Mouse (Mus musculus): ENCODE data around the gene Atp8a2. TPM values are rescaled to one million over a fixed set of nuclear protein-coding genes. Genes with fewer than 3 reads are reported as not detected.

Gene Atp8a2
- 6.1 and 9.0 TPM in 2 replicates for polyA plus RNA-seq (2016; fragmentation: Nextera tagmentation; extraction: Ambion mirVana)

DNA sequence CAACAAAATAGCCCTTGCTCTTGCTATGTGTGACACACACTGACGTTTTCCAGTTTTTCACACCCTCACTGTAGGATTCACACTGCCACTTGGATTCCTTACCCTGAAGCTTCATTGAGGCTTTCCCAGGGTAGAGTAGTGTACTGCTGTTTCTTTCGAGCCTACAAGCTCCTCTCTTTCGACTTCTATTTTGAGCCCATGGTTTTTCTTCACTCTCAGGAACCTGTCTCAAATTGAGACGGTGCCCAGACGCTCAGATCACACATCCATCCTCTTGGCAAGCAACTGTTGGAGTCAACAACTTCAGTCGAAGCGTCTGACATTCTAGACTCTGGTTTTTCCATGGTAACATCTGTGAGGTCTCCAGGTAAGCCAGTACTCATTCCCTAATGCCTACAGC, at the start of gene Atp8a2:
Gene Atp8a2 (minus strand): TSS at position 296 of the 400 bp plus-strand sequence.
- Histone ChIP-seq H3K9ac (no peak within 1 kb of the TSS), H3K4me2 (replicated peaks) (no peak within 1 kb of the TSS), H3K36me3 (no peaks in the 10 kb centered on the region), H3K9me3 (no peaks in the 10 kb centered on the region), H3K4me1 (no peaks in the 10 kb centered on the region), H3K27ac (no peak within 1 kb of the TSS), H3K27me3 (no peaks in the 10 kb centered on the region), H3K4me3 (no peak within 1 kb of the TSS)
- no peak for ATAC-seq (ENCODE audit: insufficient number of reproducible peaks, insufficient read depth, low FRiP score, low TSS enrichment)
- WGBS, result 81% methylated on average over 7 of the region's 7 CpGs

DNA sequence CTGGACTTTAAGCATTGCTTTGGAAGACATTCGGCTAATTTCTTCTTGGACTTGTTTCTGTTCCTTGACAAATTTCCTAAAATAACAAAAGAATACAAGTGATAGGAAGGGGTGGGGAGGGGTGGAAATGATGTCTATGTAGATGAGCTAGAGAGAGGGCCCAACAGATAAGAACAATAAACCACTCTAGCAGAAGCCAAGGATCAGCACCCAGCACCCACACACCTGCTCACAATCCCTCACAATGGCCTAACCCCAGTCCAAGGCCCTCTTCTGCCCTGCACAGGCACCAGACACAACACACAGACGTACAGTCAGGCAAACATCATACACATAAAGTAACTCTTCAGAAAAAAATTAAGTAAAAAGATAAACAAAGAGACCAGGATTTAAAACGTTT, 41.6 kb upstream of the Atp8a2 start:
- no peak overlapping the region for H3K4me3 ChIP-seq
- no peak for ATAC-seq (ENCODE audit: insufficient number of reproducible peaks, insufficient read depth, low FRiP score, low TSS enrichment)
- no peak overlapping the region for H3K4me2 ChIP-seq (replicated peaks)
- peaks cover 46% of the 10 kb centered on the region for H3K36me3 ChIP-seq
- H3K27ac ChIP-seq, result no peak overlapping the region
- no peaks in the 10 kb centered on the region for H3K9me3 ChIP-seq
- no peaks in the 10 kb centered on the region for H3K27me3 ChIP-seq
- WGBS, result 84% methylated on average over 3 of the region's 3 CpGs
- no peaks in the 10 kb centered on the region for H3K4me1 ChIP-seq
- H3K9ac ChIP-seq, result no peak overlapping the region

DNA sequence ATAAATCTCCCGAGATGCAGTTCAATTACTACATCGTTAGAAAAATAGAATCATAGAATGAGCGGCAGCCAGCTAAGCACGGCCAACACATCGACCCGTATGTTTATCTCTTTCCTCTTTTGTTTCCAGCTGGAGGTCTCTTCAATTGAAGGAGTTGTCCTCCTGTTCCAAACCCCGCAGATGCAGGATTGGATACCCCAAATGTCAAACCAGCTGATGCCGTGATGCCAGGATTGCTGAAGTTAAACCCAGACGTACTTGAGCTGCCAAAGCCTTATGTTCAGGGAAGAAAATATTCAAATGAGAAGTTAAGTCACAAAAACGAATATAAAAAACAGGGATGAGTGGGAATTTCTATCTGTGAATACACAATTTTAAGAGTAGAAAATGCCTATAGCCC, 22.9 kb upstream of the Atp8a2 start:
- Histone ChIP-seq H3K4me1 (no peaks in the 10 kb centered on the region), H3K36me3 (peaks cover 27% of the 10 kb centered on the region), H3K27ac (no peak overlapping the region), H3K9me3 (no peaks in the 10 kb centered on the region), H3K4me2 (replicated peaks) (no peak overlapping the region), H3K27me3 (no peaks in the 10 kb centered on the region), H3K9ac (no peak overlapping the region), H3K4me3 (no peak overlapping the region)
- no peak for ATAC-seq (ENCODE audit: insufficient number of reproducible peaks, insufficient read depth, low FRiP score, low TSS enrichment)
- WGBS, result 90% methylated on average over 10 of the region's 10 CpGs

DNA sequence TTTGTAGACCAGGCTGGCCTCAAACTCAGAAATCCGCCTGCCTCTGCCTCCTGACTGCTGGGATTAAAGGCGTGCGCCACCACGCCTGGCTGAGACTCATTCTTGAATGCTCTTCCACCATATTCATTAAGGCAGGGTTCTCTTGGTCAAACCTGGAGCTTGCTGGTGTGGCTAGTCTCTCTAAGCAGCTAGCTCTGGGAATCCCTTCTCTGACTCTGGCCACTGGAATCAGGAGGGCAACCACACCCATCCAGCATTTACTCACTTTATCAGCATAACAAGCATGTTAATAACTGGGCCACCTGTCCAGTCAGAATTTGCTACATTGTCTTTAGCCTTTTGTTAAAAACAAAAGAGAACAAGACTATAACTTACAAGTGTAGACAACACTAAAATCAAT, 20.6 kb upstream of the Atp8a2 start:
- Histone ChIP-seq H3K4me3 (no peak overlapping the region), H3K27ac (no peak overlapping the region), H3K36me3 (peaks cover 27% of the 10 kb centered on the region), H3K27me3 (no peaks in the 10 kb centered on the region), H3K4me2 (replicated peaks) (no peak overlapping the region), H3K9me3 (no peaks in the 10 kb centered on the region), H3K9ac (no peak overlapping the region), H3K4me1 (no peaks in the 10 kb centered on the region)
- no peak for ATAC-seq (ENCODE audit: insufficient number of reproducible peaks, insufficient read depth, low FRiP score, low TSS enrichment)
- 97% methylated on average over 4 of the region's 4 CpGs for WGBS

DNA sequence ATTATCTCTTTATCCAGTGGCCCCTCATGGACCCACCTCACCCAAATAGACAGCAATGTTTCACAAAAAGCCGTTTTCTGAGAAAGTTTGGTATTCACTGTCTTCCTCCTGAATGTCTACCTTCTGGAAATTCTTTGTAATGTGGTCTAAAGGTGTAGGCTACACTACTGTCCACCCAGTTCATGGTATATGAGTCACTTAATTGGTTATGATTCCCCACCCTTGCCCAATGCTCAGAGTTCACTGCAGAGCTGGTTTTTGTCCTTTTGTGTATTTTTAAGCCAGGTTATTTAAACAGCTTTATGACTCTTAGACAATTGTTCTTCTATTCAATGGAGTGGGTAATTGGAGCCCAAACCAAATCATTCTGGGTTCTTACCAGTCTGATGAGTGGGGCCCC, 19.1 kb upstream of the Atp8a2 start:
- no peak overlapping the region for H3K4me2 ChIP-seq (replicated peaks)
- H3K9me3 ChIP-seq, result no peaks in the 10 kb centered on the region
- no peak overlapping the region for H3K9ac ChIP-seq
- H3K27ac ChIP-seq, result no peak overlapping the region
- H3K4me3 ChIP-seq, result no peak overlapping the region
- peaks cover 23% of the 10 kb centered on the region for H3K36me3 ChIP-seq
- H3K4me1 ChIP-seq, result no peaks in the 10 kb centered on the region
- WGBS, result 92% methylated on average over 1 of the region's 1 CpGs
- H3K27me3 ChIP-seq, result no peaks in the 10 kb centered on the region
- no peak for ATAC-seq (ENCODE audit: insufficient number of reproducible peaks, insufficient read depth, low FRiP score, low TSS enrichment)

DNA sequence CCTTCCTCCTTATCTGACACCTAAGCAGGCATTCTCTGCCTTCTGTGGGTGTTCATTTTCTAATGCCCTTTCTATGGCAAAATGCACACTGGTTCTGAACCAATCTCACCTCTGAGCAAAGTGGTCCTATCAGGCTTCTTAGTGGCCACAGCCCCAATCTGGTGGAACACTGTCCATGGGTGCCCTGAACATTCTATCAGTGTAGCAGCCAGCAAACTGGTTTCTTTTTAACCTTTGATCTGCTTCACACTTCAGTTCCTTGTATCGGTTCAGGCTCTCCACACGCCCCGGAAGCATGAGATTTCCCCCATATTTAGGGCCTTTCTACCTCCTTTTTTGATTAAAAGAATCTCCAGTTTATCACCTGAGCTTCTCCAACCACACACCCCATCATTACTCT, 18.0 kb upstream of the Atp8a2 start:
- Histone ChIP-seq H3K4me1 (no peaks in the 10 kb centered on the region), H3K9me3 (no peaks in the 10 kb centered on the region), H3K36me3 (peaks cover 19% of the 10 kb centered on the region), H3K4me2 (replicated peaks) (no peak overlapping the region), H3K27me3 (no peaks in the 10 kb centered on the region), H3K4me3 (no peak overlapping the region), H3K27ac (no peak overlapping the region), H3K9ac (no peak overlapping the region)
- WGBS, result 96% methylated on average over 3 of the region's 3 CpGs
- no peak for ATAC-seq (ENCODE audit: insufficient number of reproducible peaks, insufficient read depth, low FRiP score, low TSS enrichment)

DNA sequence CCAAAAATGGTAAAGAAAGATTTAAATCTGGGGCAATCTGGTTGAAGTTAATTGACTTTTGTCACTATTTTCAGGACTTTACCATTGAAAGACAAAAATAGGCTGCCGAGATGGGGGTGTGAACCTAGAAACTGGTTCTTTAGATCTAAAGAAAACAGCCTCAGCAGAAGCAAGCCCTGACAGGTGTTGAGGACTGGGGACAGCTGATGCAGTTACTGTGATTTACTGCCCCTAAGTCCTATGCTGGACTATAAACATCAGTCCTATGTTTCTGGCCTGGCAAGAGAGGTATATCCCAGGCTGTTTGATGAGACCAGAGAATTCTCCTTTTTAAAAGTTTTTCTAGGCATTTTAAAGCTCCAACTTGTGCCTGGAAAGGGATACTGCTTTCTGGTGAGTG, 17.1 kb upstream of the Atp8a2 start:
- ATAC-seq (ENCODE audit: insufficient number of reproducible peaks, insufficient read depth, low FRiP score, low TSS enrichment), result no peak
- no peak overlapping the region for H3K4me3 ChIP-seq

DNA sequence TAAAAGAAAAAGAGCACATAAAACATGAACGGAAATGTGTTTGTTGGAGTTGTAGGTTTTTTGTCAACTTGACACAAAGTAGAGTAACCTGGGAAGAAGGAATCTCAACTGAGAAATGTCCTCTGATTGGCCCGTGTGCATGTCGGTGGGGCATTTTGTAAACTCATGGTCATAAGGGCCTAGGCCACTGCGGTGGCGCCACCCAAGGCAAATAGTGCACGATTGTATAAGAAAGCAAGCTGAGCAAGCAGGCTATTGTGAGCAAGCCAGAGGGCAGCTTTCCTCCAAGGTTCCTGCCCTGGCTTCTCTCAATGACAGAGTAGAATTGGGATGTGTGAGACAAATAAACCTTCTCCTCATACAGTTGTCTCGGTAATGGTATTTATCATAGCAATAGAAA, 12.2 kb upstream of the Atp8a2 start:
- no peak for ATAC-seq (ENCODE audit: insufficient number of reproducible peaks, insufficient read depth, low FRiP score, low TSS enrichment)
- Histone ChIP-seq H3K4me2 (replicated peaks) (no peak overlapping the region), H3K4me1 (no peaks in the 10 kb centered on the region), H3K9me3 (no peaks in the 10 kb centered on the region), H3K27ac (no peak overlapping the region), H3K36me3 (no peaks in the 10 kb centered on the region), H3K4me3 (no peak overlapping the region), H3K27me3 (no peaks in the 10 kb centered on the region), H3K9ac (no peak overlapping the region)
- WGBS, result 89% methylated on average over 7 of the region's 7 CpGs

More for the DNA sequence above, 17.1 kb upstream of the Atp8a2 start:
- no peaks in the 10 kb centered on the region for H3K4me1 ChIP-seq
- H3K27me3 ChIP-seq, result no peaks in the 10 kb centered on the region
- H3K36me3 ChIP-seq, result peaks cover 12% of the 10 kb centered on the region
- no peak overlapping the region for H3K4me2 ChIP-seq (replicated peaks)
- H3K27ac ChIP-seq, result no peak overlapping the region
- no peaks in the 10 kb centered on the region for H3K9me3 ChIP-seq
- WGBS, result 52% methylated on average over 1 of the region's 1 CpGs
- H3K9ac ChIP-seq, result no peak overlapping the region

DNA sequence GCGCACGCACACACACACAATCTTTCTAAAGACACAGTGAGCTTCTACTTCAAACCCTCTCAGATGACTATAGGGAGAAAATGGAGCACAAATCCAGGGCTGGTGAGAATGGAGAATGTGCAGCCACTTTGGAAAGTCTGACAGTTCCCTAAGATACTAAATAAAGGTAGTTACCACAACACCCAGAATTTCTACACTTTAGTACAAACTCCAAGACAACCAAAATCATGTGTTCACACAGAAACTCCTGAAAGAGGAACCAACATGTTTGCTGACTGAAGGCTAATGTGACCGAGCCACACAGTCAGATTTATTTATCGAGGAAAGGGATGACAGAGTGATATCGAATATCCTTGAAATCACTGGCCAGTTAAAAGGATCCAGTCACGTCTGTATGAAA, 8.0 kb upstream of the Atp8a2 start:
- Histone ChIP-seq H3K27ac (no peak overlapping the region), H3K4me3 (no peak overlapping the region), H3K27me3 (no peaks in the 10 kb centered on the region), H3K9ac (no peak overlapping the region), H3K4me2 (replicated peaks) (no peak overlapping the region), H3K4me1 (no peaks in the 10 kb centered on the region), H3K36me3 (no peaks in the 10 kb centered on the region), H3K9me3 (no peaks in the 10 kb centered on the region)
- no peak for ATAC-seq (ENCODE audit: insufficient number of reproducible peaks, insufficient read depth, low FRiP score, low TSS enrichment)
- 84% methylated on average over 6 of the region's 6 CpGs for WGBS

DNA sequence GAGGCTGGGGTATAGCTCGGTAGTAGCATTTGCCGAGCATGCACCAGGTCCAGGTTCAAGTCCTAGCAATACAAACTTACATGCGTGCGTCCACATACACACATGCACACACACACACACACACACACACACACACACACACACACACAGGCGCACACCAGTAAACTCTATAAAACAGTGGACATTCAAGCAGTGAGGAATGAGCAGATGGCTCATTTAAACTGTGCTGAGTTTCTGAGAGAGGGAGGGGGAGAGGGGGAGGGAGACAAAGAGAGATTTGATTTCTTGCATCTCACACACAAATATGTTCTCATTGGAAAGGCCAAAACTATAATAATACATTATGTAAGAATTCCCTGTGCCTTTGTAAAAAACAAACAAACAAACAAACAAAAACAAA, 980 bp downstream of the Atp8a2 start:
- WGBS, result 82% methylated on average over 5 of the region's 5 CpGs
- H3K4me2 ChIP-seq (replicated peaks), result no peak overlapping the region
- H3K9ac ChIP-seq, result no peak overlapping the region
- ATAC-seq (ENCODE audit: insufficient number of reproducible peaks, insufficient read depth, low FRiP score, low TSS enrichment), result no peak
- no peaks in the 10 kb centered on the region for H3K27me3 ChIP-seq
- no peak overlapping the region for H3K4me3 ChIP-seq
- no peaks in the 10 kb centered on the region for H3K4me1 ChIP-seq
- no peaks in the 10 kb centered on the region for H3K9me3 ChIP-seq
- H3K27ac ChIP-seq, result no peak overlapping the region
- H3K36me3 ChIP-seq, result no peaks in the 10 kb centered on the region

DNA sequence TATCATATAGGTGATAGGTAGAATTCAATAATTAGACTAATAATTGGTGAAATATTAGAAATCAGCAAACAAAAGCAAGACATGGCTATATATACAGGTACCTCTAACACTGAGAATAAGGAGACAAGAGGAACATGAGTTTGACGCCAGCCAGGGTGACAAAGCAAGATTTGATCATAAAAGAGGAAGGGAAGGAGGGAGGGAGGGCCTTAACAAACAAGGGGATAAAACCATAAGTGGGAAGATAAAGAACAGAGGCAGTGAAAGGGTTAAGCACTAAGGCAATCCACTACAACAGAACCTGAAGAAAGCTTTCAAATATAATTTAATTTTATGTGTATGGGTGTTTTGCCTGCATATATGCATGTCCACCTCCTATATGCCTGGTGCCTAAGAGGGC, 2.4 kb downstream of the Atp8a2 start:
- no peaks in the 10 kb centered on the region for H3K4me1 ChIP-seq
- no peaks in the 10 kb centered on the region for H3K9me3 ChIP-seq
- ATAC-seq (ENCODE audit: insufficient number of reproducible peaks, insufficient read depth, low FRiP score, low TSS enrichment), result no peak
- H3K27me3 ChIP-seq, result no peaks in the 10 kb centered on the region
- H3K4me2 ChIP-seq (replicated peaks), result no peak overlapping the region
- H3K27ac ChIP-seq, result no peak overlapping the region
- WGBS, result 77% methylated on average over 1 of the region's 1 CpGs
- no peak overlapping the region for H3K4me3 ChIP-seq
- no peak overlapping the region for H3K9ac ChIP-seq
- H3K36me3 ChIP-seq, result no peaks in the 10 kb centered on the region

DNA sequence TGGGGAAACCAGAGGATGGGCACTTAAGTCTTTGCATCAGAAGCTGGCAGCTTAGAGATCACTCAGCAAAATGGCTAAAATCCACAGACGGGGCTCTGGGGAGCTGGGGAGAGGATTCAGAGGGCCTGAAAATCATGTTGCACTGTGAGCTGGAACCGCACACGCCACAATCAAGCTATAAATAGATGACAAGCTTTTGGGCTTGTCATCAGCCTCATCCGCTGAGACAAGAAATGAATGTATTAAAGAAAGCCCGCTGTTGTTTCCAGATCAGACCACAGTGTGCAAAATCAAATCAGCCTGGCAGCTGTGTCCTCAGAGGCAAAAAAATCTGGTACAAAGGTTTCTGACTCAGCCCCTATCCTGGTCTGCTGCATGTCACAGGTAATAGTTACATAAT, 7.2 kb downstream of the Atp8a2 start:
- no peaks in the 10 kb centered on the region for H3K4me1 ChIP-seq
- WGBS, result 85% methylated on average over 5 of the region's 5 CpGs

DNA sequence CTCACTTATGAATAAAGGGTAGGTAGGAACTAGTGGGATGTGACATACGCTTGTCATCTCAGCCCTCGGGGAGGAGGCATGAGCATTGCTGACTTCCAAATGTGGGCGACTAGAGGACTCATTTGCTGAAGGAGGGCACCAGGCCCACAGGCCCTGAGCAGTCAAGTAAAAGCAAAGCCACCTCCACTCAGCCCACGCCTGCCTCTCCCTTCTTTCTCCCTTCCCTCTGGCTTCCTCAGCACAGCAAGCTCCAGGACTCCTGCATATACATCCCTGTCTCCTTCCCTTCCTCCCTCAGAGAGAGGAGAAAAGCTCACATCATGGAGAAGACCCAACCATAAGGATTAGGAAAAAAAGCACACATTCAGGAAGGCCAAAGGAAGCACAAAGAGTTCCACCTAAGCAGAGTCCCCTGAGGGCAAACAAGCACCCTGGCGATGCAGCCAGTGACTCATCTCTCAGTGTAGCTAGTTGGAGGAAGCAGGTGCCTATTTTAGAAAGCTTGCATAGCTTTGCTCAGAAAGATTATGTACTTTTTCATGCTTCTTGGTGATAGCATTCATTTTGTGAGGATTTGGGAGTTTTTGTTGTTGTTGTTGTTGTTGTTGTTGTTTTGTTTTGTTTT, 8.7 kb downstream of the Atp8a2 start:
- no peaks in the 10 kb centered on the region for H3K27me3 ChIP-seq
- no peak overlapping the region for H3K4me3 ChIP-seq
- 69% methylated on average over 5 of the region's 5 CpGs for WGBS
- no peak overlapping the region for H3K4me2 ChIP-seq (replicated peaks)
- H3K36me3 ChIP-seq, result no peaks in the 10 kb centered on the region
- ATAC-seq (ENCODE audit: insufficient number of reproducible peaks, insufficient read depth, low FRiP score, low TSS enrichment), result no peak
- H3K4me1 ChIP-seq, result no peaks in the 10 kb centered on the region
- no peaks in the 10 kb centered on the region for H3K9me3 ChIP-seq
- H3K27ac ChIP-seq, result no peak overlapping the region
- no peak overlapping the region for H3K9ac ChIP-seq

More for the DNA sequence above, 7.2 kb downstream of the Atp8a2 start:
- H3K27ac ChIP-seq, result no peak overlapping the region
- H3K9ac ChIP-seq, result no peak overlapping the region
- no peaks in the 10 kb centered on the region for H3K27me3 ChIP-seq
- H3K4me3 ChIP-seq, result no peak overlapping the region
- ATAC-seq (ENCODE audit: insufficient number of reproducible peaks, insufficient read depth, low FRiP score, low TSS enrichment), result no peak
- no peaks in the 10 kb centered on the region for H3K9me3 ChIP-seq
- H3K4me2 ChIP-seq (replicated peaks), result no peak overlapping the region
- no peaks in the 10 kb centered on the region for H3K36me3 ChIP-seq

All from embryonic facial prominence, embryonic 12.5 days (tissue).